Mouse (Mus musculus): ENCODE results near the gene Sema3a.

Gene Sema3a

GRCm38 (mm10) chr5:13318728-13319429 is 193.7 kb downstream of the Sema3a start:
- peak; percentile 73 for DNase-seq (ENCODE audit: low read depth, low spot score)

DNA sequence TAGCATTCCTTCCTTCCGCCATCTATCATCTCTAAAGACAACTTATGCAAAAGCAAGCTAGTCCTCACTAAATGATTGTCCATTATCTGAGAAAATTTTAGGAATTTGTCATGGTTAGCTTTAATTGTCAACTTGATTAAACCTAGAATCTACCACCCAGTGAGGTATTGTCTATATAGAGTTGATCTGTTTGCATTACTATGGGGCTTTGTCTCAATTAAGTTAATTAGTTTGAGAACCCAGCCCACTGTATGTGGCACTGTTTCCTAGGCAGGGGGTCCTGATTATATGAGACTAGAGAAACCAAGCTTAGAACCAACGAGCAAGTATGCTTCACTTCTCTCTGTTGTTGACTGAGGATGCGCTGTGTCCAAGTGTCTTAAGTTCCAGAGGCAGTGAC is 194.9 kb downstream of the Sema3a start:
- no peak for DNase-seq (ENCODE audit: low read depth, low spot score)

GRCm38 (mm10) chr5:13327281-13327680 is 202.1 kb downstream of the Sema3a start:
- DNase-seq (ENCODE audit: low read depth, low spot score), result no peak

DNA sequence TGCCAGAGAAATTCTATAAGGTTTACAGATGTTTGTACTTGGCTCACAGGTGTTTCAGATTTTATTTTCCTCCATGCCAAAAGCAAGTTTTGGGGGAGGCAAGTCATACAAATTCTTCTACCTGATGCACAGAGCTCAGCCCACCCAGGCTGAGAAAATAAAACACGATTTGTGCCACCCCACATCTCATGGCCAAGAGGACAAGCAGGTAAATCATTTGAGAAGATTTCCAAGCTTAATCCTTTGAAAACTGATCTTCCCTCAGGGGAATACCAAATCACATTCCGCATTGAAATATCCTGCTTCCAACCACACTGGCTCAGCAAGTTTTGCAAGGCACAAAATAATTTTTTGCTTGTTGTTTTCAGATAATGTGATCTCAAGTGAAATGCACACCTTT is 206.2 kb downstream of the Sema3a start:
- DNase-seq (ENCODE audit: low read depth, low spot score), result no peak

GRCm38 (mm10) chr5:13337665-13338064 is 212.5 kb downstream of the Sema3a start:
- no peak for DNase-seq (ENCODE audit: low read depth, low spot score)

DNA sequence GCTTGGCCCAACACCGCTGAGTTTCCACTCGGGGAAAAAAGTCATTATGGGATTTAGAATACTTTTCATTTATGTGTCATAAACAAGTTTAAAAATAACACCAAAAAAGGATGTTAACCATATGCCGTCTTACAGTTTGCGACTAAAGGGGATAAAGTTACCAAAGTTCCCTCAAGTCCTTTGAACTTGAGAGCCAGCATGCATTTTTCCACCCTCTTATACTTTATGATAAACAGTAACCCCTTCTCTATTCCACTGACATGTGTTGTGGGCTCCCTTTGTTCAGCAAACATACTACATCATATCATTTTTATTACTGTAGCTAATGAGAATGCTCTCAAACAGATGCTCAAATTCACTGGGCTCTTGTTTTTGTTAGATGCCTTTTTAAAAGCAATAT is 221.9 kb downstream of the Sema3a start:
- DNase-seq (ENCODE audit: low read depth, low spot score), result no peak

- no peak for DNase-seq (ENCODE audit: low read depth, low spot score)
Observed at GRCm38 (mm10) chr5:13351611-13352010, 226.4 kb downstream of the Sema3a start.

DNA sequence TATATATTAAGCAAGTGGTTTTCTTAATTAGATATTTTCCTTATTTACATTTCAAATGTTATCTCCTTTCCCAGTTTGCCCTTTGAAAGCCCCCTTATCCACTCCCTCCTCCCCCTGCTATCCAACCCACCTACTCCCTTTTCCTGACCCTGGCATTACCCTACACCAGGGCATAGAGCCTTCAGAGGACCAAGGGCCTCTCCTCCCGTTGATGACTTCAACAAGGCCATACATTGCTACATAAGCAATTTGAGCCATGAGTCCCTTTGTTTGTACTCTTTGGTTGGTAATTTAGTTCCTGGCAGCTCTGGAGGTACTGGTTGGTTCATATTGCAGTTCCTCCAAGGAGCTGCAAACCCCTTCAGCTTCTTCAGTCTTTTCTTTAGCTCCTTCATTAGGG is 227.8 kb downstream of the Sema3a start:
- DNase-seq (ENCODE audit: low read depth, low spot score), result no peak

DNA sequence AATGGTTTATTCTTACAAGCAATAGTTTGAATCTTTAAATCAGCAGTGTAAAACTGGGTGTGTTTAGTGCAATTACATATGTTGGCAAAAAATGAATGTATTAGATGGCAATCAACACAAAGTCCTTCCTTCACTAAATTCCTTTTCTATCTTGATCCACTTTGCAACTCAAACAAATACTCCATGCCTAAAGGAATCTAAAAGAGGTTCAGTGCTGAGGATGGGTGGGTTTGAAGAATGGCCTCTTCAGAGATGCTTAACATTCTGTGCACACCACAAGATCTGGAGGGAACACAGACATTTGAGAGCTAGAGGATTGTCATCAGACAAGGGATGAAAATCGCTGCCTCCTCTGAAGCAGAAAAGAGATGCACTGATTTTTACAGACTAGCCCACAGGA is 228.3 kb downstream of the Sema3a start:
- DNase-seq (ENCODE audit: low read depth, low spot score), result no peak

GRCm38 (mm10) chr5:13354913-13355312 is 229.7 kb downstream of the Sema3a start:
- DNase-seq (ENCODE audit: low read depth, low spot score), result peak; percentile 68

DNA sequence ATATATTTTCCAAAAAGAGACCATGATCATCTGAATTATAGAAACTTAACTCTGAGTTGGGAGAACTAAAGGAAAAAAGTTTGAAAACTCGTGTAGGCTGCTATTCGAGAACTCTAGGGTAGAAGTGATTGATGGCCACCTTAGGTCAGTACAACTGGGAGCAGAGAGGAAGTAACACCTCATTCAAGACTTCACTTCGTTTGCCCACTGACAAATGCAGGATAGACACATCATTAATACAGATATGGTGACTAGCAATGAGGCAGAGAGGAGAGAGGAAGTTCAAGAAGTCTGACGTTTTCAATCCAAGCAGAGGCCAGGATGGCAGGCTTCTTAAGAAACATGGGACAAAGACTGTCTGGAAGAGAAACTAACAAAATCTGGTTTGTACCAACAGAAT is 233.6 kb downstream of the Sema3a start:
- DNase-seq (ENCODE audit: low read depth, low spot score), result no peak

DNA sequence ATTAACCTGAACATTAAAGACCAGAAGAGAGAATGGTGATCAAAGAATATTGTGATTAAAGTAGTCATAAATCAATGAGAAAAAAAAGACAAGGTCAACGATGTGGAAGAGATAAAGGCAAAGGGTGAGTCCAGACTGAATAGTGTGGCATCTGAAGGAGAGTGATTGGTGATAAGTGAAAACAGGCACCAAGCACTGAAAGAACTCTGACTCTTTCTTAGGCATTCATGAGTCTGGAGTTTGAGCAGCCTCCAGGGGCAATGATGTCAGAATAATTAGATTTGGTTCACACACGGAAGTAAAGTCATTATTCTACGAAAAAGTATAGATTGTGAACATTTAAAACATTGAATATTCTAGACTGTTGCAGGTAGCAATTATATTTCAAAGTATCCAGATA is 235.5 kb downstream of the Sema3a start:
- DNase-seq (ENCODE audit: low read depth, low spot score), result no peak

DNA sequence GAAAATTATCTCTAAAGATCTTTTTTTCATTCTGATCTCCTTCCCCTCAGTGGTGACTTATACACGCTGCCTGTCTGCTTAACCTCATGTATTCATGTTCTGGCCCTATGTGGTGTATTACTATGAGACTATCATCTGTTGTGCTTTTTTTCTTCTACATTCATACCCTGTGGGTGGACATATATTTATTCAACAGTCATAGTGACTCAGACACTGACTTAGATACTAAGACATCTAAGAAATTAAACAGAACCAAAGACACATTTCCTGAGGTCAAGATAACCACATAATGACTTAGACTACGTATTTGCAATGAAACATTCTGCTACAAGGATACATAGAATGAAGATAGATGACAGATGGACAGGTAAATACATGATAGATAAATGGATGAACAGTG is 239.9 kb downstream of the Sema3a start:
- DNase-seq (ENCODE audit: low read depth, low spot score), result no peak

- DNase-seq (ENCODE audit: low read depth, low spot score), result no peak
Observed at GRCm38 (mm10) chr5:13379223-13379622, 254.0 kb downstream of the Sema3a start.

DNA sequence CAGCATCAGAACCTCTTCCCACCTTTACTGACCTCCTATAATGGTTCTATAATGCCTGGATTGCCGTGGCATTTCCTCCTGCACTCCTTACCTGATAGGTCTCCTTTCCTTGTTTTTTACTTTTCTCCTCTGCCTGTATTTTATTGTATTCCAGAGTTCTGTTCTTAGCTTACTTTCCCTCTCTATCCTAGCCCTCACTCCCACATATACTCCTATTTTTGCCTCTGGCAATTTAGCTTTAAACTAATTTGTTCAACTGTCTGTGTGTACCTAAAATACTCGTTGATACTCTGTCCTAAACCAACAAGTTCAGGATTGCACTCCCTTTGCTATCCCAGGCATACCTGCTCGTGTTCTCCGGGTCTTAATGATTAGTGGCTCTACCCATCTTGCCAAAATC is 258.8 kb downstream of the Sema3a start:
- DNase-seq (ENCODE audit: low read depth, low spot score), result no peak

DNA sequence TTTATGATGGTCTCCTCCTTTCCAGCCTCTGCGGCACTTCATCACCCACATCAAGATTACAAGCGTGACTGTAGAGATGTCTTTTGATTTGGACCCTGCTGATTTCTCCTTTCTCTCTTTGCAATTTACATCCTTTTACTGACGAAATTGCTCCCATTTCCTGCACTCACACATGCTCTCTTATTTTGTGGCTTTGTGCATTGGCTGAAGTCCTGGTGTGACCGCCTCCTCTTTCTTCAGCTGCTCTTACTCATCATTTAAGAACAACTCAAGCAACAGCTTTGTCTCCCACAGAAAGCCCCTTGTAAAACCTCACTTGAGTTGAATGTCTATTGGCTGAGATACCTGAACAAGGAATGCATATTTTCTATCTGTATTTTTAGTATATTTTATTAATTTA is 259.5 kb downstream of the Sema3a start:
- DNase-seq (ENCODE audit: low read depth, low spot score), result peak; percentile 81

DNA sequence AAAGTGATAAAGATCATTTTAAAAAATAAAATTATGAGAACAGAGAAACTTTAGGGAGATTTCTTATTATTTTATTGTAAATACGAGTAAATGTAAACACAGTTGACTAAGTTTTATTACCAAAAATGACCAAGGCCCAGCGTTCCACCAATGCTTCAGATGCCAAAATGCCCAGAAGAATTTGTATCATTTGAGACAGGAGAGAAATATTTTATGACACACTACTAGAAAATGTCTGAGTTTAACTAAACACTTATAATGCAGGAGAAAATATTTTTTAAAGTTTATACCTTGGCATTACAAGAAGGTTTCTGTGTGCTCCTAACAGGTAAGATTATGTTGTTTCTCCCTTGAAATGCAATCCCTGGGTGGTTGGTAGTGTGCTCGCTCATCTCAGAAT is 261.4 kb downstream of the Sema3a start:
- DNase-seq (ENCODE audit: low read depth, low spot score), result no peak

DNA sequence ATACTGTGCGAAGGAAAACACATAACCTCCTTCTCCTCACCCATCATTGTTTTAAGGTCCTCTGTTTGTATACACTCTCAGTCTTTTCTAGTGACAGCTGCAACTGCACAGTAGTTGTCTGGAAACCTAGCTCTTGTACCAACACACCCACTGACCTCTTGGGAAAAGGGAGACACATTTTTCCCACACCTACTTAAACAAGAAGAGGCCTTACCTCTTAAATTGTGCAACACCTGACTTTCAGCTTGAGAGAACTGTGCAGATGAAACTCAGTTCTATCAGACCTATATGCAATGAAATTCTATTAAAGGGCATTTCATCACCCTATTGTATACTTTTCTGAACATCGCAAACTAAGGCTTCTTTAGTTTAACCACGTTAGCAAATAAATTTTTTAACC is 262.5 kb downstream of the Sema3a start:
- DNase-seq (ENCODE audit: low read depth, low spot score), result no peak

GRCm38 (mm10) chr5:13389995-13390394 is 264.8 kb downstream of the Sema3a start:
- DNase-seq (ENCODE audit: low read depth, low spot score), result no peak

DNA sequence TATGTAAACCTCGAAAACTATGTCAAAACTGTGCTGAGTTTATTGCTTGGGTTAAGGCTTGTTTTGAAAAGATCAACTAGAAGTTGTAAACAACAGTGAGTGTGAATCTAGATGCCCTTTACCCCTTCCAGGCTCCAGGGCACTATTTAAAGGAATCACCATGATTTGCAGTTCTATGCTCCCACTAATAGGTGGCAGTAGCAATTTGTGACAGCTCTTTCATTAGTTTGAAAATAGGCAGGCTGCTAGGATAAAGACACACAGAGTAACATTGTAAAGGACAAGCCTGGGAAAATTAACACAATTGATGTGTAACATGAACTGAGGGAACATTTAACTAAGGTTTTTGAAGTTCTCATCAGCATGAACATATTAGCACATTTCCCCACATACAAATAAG is 280.2 kb downstream of the Sema3a start:
- peak; percentile 33 for DNase-seq (ENCODE audit: low read depth, low spot score)

DNA sequence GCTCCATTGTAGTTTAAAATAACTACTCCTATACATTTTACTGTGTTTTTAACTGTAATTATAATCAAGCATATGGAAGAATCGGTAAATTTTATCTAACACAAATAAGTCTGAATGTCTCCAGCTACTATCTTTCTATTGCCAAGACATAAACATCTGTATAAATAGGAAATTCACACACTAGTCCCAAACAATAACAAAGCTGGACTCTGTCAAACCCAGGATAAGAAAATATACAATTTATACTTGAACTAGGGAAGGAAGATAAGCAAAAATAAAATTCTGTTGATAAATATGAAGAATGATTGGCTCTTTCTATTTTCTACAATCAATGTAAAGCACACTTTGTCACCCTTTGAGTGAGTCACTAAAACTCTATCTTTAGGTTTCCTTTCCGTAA is 280.9 kb downstream of the Sema3a start:
- no peak for DNase-seq (ENCODE audit: low read depth, low spot score)

- no peak for DNase-seq (ENCODE audit: low read depth, low spot score)
Observed at GRCm38 (mm10) chr5:13411920-13412319, 286.7 kb downstream of the Sema3a start.

DNA sequence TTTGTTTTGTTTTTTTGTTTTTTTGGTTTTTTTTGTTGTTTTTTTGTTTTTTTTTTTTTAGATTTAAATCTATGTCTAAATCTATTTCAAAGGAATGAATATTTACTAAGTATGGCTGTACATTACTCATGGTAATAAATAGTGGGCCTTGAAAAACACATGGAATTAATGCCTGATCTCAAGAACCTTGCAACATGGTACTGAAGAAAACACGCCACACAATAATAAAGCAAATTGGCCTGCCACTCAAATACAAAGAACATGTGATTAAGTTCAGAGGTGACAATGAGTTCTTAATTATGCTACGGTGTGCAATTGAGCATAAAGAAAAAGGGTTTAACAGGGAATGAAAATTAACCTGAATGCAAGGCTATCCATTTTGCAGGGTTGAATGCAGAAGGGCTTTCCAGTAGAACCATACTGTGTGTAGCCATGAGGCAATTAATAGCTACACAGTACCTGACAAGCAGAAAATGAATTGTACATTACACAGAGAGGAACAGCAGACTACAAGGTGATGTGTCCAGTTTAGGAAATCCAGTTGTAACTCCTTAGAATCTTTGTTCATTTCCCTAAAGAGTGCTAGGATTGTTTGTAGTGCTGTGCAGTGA is 288.8 kb downstream of the Sema3a start:
- no peak for DNase-seq (ENCODE audit: low read depth, low spot score)

Data from brain, adult 2 months (tissue).